Mouse (Mus musculus) layer of hippocampus, adult 18-20 months (tissue): ENCODE results near the gene Stxbp4. TPM values are rescaled to one million over a fixed set of nuclear protein-coding genes. Genes with fewer than 3 reads are reported as not detected.

Source experiments
- DNase-seq, 2 experiments: peaks; one replicate each; pipeline ENCODE4 v3.0.0; 2022; ENCODE audit warnings: low spot score in 2 of 2
- total RNA-seq, 2 experiments: library from RNA; stranded (reverse); gene quantifications; 2 replicates each; pipeline ENCODE4 v1.2.3; 2021

Gene Stxbp4
- total RNA-seq, 2 experiments from 2014 or later: 12.7 to 13.4 TPM

DNA sequence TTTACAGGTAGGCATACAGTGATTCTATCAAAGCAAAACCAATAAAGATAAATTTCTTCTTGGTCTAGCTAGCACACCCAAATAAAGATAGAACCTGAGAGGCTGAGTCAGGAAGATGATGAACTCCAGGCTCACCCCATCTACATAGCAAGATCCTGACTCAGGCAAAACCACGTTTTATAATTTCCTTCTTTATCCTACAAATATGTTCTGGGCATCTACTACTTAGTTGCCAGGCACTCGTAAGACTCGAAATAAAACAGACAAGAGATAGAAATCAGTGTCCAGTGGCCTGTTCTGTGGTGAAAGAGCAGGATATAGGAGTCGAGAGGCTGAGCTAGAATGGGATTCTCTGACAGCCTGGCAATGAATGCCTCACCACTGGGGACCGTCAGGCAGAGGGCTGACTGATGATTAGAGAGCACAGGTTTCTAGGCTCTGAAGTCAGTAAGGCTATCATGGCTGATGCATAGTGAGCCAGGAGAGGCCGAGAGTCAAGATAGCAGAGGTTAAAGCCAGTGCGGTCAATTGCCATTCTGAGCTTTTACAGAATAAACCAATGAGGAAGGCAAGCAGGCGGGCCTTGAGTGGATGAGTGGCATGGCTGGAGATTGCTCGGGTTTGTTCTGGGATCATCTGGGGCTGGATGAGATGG, 12.5 kb upstream of the Stxbp4 start:
- DNase-seq: no peak

DNA sequence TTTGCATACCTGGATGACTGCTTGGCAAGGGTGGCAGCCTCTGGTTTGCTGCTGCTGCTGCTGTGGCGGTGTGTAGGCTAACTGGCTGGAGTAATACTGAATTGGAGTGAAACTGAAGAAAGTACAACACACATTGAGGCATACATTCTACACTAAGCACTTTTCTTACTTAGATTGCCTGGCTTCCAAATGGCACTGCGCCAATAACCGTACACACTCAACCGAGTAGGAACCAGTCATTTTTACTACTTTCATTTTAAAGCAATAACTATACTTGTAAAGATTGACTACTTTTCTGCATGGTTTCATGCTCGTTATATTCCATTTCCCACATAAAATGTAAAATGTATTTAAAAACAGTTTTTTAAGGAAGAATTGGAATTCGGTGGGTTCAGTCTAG, 11.9 kb upstream of the Stxbp4 start:
- no peak for DNase-seq

GRCm38 (mm10) chr11:90638312-90638830, 487 bp upstream of the Stxbp4 start:
- DNase-seq: peak; percentile 10 to 20

- no peak for DNase-seq
Observed at GRCm38 (mm10) chr11:90634661-90635060, 3.2 kb downstream of the Stxbp4 start.

DNA sequence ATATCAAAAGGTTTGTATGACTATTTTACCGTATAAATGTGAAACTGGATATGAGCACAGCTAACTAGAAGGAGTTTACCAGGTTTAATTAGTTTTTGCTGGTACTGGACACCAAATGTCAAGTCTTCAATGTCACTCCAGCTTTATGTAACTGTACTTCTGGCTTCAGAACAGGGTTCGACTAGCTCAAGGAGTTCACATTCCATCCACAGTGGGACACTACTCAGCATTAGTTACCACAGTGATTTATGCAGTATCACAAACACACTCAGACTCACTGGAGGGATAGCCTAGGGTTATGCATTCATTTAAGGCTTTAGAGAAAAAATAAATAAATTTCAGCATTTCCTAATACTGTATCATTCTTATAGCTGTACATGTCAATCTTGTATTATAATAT, 5.4 kb downstream of the Stxbp4 start:
- DNase-seq: no peak

DNA sequence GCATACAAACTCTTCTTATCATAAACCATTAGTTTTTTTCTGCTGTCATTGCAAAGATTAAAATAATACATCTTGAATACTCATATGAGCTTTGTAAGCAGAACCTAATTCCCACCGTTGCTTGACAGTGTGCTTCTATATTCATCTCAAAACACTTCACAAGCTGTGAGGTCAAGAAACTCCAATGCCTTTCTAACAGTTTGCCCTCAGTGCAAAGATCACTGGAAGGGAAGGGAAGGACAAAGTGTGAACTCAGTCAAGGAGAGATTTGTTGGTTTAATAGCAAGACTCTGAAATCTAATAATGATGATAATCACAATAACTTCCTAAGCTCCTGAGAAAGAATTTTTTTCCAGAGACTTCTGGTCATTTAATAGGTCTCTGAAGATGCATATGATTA, 10.1 kb downstream of the Stxbp4 start:
- no peak for DNase-seq

GRCm38 (mm10) chr11:90625174-90625573, 12.7 kb downstream of the Stxbp4 start:
- DNase-seq: no peak

GRCm38 (mm10) chr11:90623477-90623876, 14.4 kb downstream of the Stxbp4 start:
- DNase-seq: peak; percentile 10 to 77

- DNase-seq: peak in 1 of 2 experiments; percentile 17
Observed at GRCm38 (mm10) chr11:90622500-90622899, 15.4 kb downstream of the Stxbp4 start.

DNA sequence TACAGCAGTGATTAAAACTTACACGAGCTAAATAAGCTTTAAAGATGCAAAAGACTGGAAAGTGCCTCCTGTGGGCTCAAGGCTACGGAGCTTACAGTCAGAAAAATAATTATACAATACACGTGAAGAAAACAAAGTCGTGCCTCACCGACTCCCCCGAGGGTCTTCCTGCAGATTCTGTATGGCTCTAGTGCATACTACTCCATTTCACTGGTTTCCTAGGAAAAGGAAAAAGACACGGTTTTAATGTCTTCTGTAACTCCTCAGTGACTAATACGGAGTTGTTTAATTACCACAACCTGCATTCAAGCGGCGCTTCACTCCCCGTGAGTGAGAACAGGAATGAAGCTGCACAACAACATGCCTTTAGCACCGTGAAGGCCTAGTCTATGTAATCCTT, 15.8 kb downstream of the Stxbp4 start:
- no peak for DNase-seq

DNA sequence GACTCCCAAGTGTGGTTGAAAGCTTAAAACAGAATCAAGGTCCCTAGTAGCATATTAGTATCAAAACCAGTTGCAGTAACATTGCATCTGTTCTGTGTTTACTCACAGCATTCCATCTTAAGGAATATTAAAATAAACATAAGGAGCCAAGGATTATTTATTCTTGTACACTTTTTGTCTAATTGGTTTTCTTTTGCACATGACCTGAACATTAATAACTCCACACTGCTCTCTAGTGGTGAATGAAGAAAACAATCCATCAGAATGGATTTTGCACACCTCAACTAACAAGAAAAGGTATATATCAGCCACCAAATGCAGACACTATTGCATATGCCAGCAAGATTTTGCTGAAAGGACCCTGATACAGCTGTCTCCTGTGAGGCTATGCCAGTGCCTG, 21.5 kb downstream of the Stxbp4 start:
- DNase-seq: peak in 1 of 2 experiments; percentile 36

DNA sequence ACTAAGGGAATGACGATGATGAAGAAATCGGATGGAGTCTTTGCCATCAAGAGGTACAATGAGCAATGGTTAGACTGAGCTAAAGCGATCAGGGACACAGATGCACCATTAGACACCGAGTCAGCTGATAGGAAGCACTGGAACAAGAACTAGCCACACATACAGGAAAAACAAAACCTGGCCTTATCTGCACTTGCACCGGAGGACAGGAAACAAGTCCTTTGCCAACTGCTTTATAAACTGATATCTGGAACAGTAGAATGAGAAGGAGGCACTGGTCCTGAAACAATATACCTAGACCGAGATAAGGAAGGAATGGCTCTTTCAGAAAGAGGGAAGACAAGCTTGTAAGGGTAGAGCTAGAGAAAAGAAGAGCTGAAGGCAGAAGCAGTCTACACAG, 23.1 kb downstream of the Stxbp4 start:
- no peak for DNase-seq

- no peak for DNase-seq
Observed at GRCm38 (mm10) chr11:90612118-90612517, 25.8 kb downstream of the Stxbp4 start.

GRCm38 (mm10) chr11:90603066-90603465, 34.8 kb downstream of the Stxbp4 start:
- no peak for DNase-seq

DNA sequence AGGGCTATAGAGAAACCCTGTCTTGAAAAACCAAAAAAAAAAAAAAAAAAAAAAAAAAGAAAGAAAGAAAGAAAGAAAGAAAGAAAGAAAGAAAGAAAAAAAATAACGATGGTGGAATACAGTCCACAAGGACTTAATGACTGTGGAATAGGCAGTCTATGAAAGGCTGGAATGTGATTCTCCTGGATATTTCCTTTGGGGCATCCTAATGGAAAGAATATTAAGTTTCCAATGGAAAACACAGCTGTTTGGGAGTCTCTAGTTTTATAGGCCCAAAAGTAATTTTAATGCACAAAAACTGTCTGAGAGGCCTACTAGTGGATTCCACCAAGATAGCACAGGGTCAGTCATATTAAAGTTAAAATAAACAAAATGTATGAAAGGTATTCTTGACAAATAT, 42.1 kb downstream of the Stxbp4 start:
- no peak for DNase-seq

DNA sequence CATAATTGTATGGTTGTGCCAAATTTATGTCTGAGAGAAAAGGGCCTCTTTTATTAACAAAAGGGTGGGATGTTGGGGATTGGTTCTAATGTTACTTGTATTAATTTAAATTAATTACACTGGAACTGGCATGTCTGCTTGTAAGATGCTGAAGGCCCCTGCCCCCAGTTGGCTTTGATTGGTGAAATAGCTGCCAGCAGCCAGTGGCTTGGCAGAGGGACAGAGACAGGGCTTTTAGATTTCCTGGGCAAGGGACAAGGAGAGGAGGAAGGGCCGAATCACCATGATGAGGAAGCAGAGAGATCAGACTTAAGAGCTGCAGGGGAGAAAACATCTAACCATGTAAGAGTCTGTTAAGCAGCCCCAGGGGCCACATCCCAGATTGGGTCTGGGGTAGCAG, 46.9 kb downstream of the Stxbp4 start:
- no peak for DNase-seq

GRCm38 (mm10) chr11:90586203-90586602, 51.7 kb downstream of the Stxbp4 start:
- no peak for DNase-seq

DNA sequence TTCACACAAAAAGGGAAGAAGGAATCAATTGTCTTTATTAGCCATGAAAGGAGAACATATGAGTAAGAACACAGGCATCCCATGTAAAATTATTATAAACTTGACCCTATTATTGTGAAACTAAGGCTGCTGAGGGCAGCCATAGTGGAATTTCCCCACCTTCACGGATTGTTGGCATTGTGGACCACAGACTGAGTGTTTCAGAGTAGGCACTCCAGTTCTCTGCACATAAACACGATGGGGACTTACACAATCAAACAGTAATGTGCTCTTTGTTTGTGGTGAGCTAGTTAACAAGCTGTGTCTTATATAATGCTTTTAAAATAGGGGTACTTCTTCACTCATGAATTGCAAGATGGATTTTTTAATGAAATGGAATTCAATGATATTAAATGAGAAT, 52.1 kb downstream of the Stxbp4 start:
- DNase-seq: no peak

DNA sequence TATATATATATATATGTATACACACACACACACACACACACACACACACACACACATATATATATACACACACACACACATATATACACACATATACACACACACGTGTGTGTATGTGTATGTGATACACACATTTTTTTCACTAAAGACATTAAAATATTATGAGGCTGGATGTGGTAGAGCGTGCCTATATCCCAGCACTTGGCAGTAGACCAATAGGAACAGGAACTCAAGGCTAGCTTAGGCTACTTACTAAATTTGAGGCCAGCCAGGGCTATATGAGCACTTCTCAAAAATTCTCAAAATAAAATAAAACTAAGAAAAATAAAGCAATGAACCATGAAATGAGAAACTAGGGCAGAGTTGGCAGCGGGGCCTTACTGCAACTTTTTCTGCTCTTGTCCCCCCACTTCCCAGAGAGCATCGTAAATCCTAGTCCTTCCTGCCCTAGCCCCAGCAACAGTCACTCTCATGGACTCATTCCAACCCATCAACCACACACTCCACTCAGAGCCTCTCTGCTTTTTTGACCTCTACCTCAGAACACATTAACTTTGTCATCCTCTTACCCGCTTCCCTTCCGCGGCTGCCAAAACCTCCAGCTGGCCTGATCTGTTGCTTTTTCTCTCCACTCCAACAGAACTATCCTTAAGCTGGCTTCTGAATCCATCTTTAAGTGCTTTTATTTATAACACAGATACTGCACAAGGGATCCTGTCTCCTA, 60.7 kb downstream of the Stxbp4 start:
- no peak for DNase-seq

- no peak for DNase-seq
Observed at GRCm38 (mm10) chr11:90576282-90576972, 61.5 kb downstream of the Stxbp4 start.

GRCm38 (mm10) chr11:90575491-90576048, 62.3 kb downstream of the Stxbp4 start:
- no peak for DNase-seq
